Mouse (Mus musculus): Measurements from ENCODE around the gene Rbm17.

DNA sequence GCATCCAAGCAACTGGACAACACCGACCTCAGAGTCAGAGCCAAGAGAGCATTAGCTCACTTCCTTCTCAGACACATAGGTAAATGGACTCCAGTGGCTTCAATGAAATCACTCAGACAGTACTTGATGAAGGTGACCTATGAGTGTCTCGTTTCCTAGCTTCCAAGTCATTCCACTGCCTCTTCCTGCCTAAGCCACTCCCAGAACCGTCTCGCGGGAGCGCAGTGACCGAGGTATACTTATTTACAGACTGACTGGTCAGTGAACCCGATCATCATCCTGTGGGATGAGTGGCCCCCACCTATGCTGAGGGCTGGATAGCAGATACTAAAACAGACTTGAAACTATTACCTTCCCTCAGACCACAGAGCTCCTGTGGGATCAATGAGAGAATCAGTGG lies 57.9 kb downstream of the Rbm17 start:
- TF ChIP-seq CTCF (IDR thresholded peaks at IDR 0.05; ENCODE audit: borderline replicate concordance, extremely low read depth, insufficient read depth, insufficient read length) = no peak
- TF ChIP-seq POLR2A (IDR thresholded peaks at IDR 0.05; ENCODE audit: borderline replicate concordance, extremely low read depth, insufficient read depth, insufficient read length, poor library complexity, severe bottlenecking) = no peak

Measured in brain, embryonic 14.5 days (tissue).